ENCODE assay signal across 23 mouse cellular contexts in the genomic region with DNA sequence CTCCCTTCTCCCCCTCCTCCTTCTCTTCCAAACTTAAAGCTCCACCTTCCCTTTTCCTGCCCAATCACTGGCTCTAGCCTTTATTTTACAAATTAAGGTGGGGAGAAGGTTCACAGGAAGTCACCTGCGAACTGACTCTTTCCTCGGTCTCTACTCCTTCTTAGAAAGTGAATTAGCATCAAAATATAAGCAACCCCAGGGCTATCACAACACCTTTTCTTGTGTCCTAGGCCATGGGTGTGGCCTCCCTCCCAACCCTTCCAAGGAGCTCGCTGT.
A peak's percentile ranks its signal among the peaks of the same experiment; 100 is the strongest.
DNase-seq lines count a peak whose midpoint lies in the region; ATAC-seq and TF ChIP-seq lines count a peak whose summit lies in the region.
"Had no signal": no experiment of that assay in that cellular context is flagged by ENCODE, and none has a peak within 500 bp of the region (broad histone marks: within the 10 kb centered on the region; RNA-seq: fewer than 3 reads in every experiment).

No protein-coding gene starts in this region.

- no peak for ATAC-seq in liver, embryonic 13.5 days (ENCODE audit: low read depth)
- no peak for ATAC-seq in liver, postnatal 0 days
- no peak for ATAC-seq in midbrain, embryonic 15.5 days (replicated peaks)
- ATAC-seq: CD4-positive, CD25-positive, alpha-beta regulatory T cell, adult 4 months; intestine, embryonic 15.5 days had no signal

- peaks cover 6% of the 10 kb centered on the region; the same call in 1 of the 2 replicates for H3K27me3 ChIP-seq in liver, embryonic 13.5 days
- H3K27me3 ChIP-seq in liver, postnatal 0 days (ENCODE audit: insufficient read depth, low read length), result no peaks in the 10 kb centered on the region
- H3K27me3 ChIP-seq in E14TG2a.4 (ENCODE audit: insufficient read depth, low read length), result peaks cover 71% of the 10 kb centered on the region
- H3K27me3 ChIP-seq in midbrain, embryonic 15.5 days (replicated peaks), result no peaks in the 10 kb centered on the region
- H3K27me3 ChIP-seq: intestine, embryonic 15.5 days; liver, embryonic 15.5 days; lung, embryonic 15.5 days; neural tube, embryonic 15.5 days had no signal

- no peaks in the 10 kb centered on the region for H3K9me3 ChIP-seq in liver, embryonic 13.5 days (replicated peaks)
- H3K9me3 ChIP-seq in liver, postnatal 0 days (ENCODE audit: low read length), result no peaks in the 10 kb centered on the region
- peaks cover 13% of the 10 kb centered on the region for H3K9me3 ChIP-seq in E14TG2a.4 (ENCODE audit: low read length)
- no peaks in the 10 kb centered on the region for H3K9me3 ChIP-seq in ES-E14 (ENCODE audit: control insufficient read depth, insufficient read depth, low read depth, low read length)
- H3K9me3 ChIP-seq in midbrain, embryonic 15.5 days, result no peaks in the 10 kb centered on the region
- H3K9me3 ChIP-seq: intestine, embryonic 15.5 days; liver, embryonic 15.5 days; lung, embryonic 15.5 days; neural tube, embryonic 15.5 days had no signal

- in situ Hi-C loops in ES-E14 (cut with MboI; ENCODE audit: low sequenced_read_pairs in 2 of 2, unreplicated experiment in 2 of 2), result no loop called here

- H3K4me2 ChIP-seq in liver, embryonic 13.5 days, result 0 out of 2 replicates have a peak overlapping the region, but pooled peaks have one; percentile 5
- H3K4me2 ChIP-seq in liver, postnatal 0 days (ENCODE audit: low read depth, low read length), result no peak overlapping the region
- no peak overlapping the region for H3K4me2 ChIP-seq in midbrain, embryonic 15.5 days
- H3K4me2 ChIP-seq: intestine, embryonic 15.5 days; liver, embryonic 15.5 days; lung, embryonic 15.5 days; neural tube, embryonic 15.5 days had no signal

- no peak overlapping the region for H3K27ac ChIP-seq in liver, embryonic 13.5 days
- H3K27ac ChIP-seq in liver, postnatal 0 days (ENCODE audit: low read depth), result no peak overlapping the region
- H3K27ac ChIP-seq in ES-E14 (ENCODE audit: insufficient read depth, low read depth, low read length, poor library complexity, severe bottlenecking), result no peak overlapping the region
- 0 out of 2 replicates have a peak overlapping the region, but pooled peaks have one; percentile 19 for H3K27ac ChIP-seq in midbrain, embryonic 15.5 days
- H3K27ac ChIP-seq: hindbrain, postnatal 0 days; intestine, embryonic 15.5 days; liver, embryonic 15.5 days; lung, embryonic 15.5 days; neural tube, embryonic 15.5 days had no signal

- intact Hi-C loops in left cerebral cortex, postnatal 25 days (cut with DNase I), result no loop called here

- no peak overlapping the region for H3K4me3 ChIP-seq in liver, embryonic 13.5 days (replicated peaks)
- H3K4me3 ChIP-seq in liver, postnatal 0 days (ENCODE audit: low read depth, low read length), result no peak overlapping the region
- H3K4me3 ChIP-seq in E14TG2a.4 (replicated peaks; ENCODE audit: low read length), result 0 out of 2 replicates have a peak overlapping the region, but pooled peaks have one; percentile 35
- H3K4me3 ChIP-seq in ES-E14 (ENCODE audit: insufficient read depth in 1 of 2, low read depth in 1 of 2, low read length in 2 of 2, poor library complexity in 1 of 2, severe bottlenecking in 1 of 2), result no peak overlapping the region
- no peak overlapping the region for H3K4me3 ChIP-seq in midbrain, embryonic 15.5 days
- H3K4me3 ChIP-seq: intestine, embryonic 15.5 days; liver, embryonic 15.5 days; lung, embryonic 15.5 days; neural tube, embryonic 15.5 days had no signal

- no peak overlapping the region for H3K9ac ChIP-seq in liver, embryonic 13.5 days
- no peak overlapping the region for H3K9ac ChIP-seq in liver, postnatal 0 days (replicated peaks)
- H3K9ac ChIP-seq in ES-E14 (ENCODE audit: insufficient read depth, low read depth, low read length, poor library complexity, severe bottlenecking), result no peak overlapping the region
- no peak overlapping the region for H3K9ac ChIP-seq in midbrain, embryonic 15.5 days
- H3K9ac ChIP-seq: intestine, embryonic 15.5 days; liver, embryonic 15.5 days; lung, embryonic 15.5 days; neural tube, embryonic 15.5 days had no signal

- no peaks in the 10 kb centered on the region for H3K36me3 ChIP-seq in liver, embryonic 13.5 days
- no peaks in the 10 kb centered on the region for H3K36me3 ChIP-seq in liver, postnatal 0 days (replicated peaks; ENCODE audit: insufficient read depth, low read length)
- no peaks in the 10 kb centered on the region for H3K36me3 ChIP-seq in E14TG2a.4 (ENCODE audit: insufficient read depth, low read length)
- no peaks in the 10 kb centered on the region for H3K36me3 ChIP-seq in ES-E14 (ENCODE audit: control insufficient read depth, insufficient read depth, low read length, poor library complexity, severe bottlenecking)
- H3K36me3 ChIP-seq in midbrain, embryonic 15.5 days (replicated peaks), result 0 out of 2 replicates have a peak, but pooled peaks cover 3% of the 10 kb centered on the region
- H3K36me3 ChIP-seq: intestine, embryonic 15.5 days; liver, embryonic 15.5 days; lung, embryonic 15.5 days; neural tube, embryonic 15.5 days had no signal

- H3K4me1 ChIP-seq in liver, embryonic 13.5 days (replicated peaks), result peaks cover 27% of the 10 kb centered on the region
- H3K4me1 ChIP-seq in liver, postnatal 0 days (ENCODE audit: insufficient read depth), result no peaks in the 10 kb centered on the region
- H3K4me1 ChIP-seq in E14TG2a.4 (replicated peaks; ENCODE audit: low read depth, low read length) (peaks cover 47% of the 10 kb centered on the region), ES-E14 (ENCODE audit: control insufficient read depth in 2 of 2, insufficient read depth in 2 of 2, low read length in 2 of 2, poor library complexity in 1 of 2) (peaks cover 0 to 19% of the 10 kb centered on the region in 2 experiments; a peak in 2 of 4 replicates)
- peaks cover 30% of the 10 kb centered on the region for H3K4me1 ChIP-seq in midbrain, embryonic 15.5 days
- H3K4me1 ChIP-seq: intestine, embryonic 15.5 days; lung, embryonic 15.5 days had no signal

- no peak for DNase-seq in liver, embryonic 13.5 days
- no peak for DNase-seq in liver, postnatal 0 days
- DNase-seq in ES-E14 (ENCODE audit: low read depth, low spot score), result peak; percentile 70
- no peak for DNase-seq in lung, postnatal 14 days
- no peak for DNase-seq in left cerebral cortex, postnatal 25 days (ENCODE audit: low spot score in 2 of 2)
- DNase-seq: adrenal gland, adult 8-10 months; cerebellum, adult 8-10 months; cerebellum, postnatal 36 days; gastrocnemius, postnatal 14 days; heart, postnatal 14 days; kidney, adult 2 months; kidney, postnatal 4 days; liver; lung, postnatal 36 days; right cerebral cortex, postnatal 14 days had no signal

- no peak for TF ChIP-seq CTCF in liver, postnatal 0 days (IDR thresholded peaks at IDR 0.05; ENCODE audit: low read depth)
- no peak for TF ChIP-seq CTCF in E14TG2a.4 (conservative IDR thresholded peaks at IDR 0.05; ENCODE audit: low read length)

- WGBS in liver, embryonic 13.5 days (ENCODE audit: insufficient replicate concordance), result 29% methylated on average over 3 of the region's 3 CpGs
- WGBS in liver, postnatal 0 days (ENCODE audit: insufficient replicate concordance), result 45% methylated on average over 3 of the region's 3 CpGs
- 40% methylated on average over 3 of the region's 3 CpGs for WGBS in midbrain, embryonic 15.5 days

- TF ChIP-seq EP300 in liver, postnatal 0 days (IDR thresholded peaks at IDR 0.05; ENCODE audit: low read depth), result no peak

TF ChIP-seq in ES-E14, 5 proteins besides CTCF, POLR2A, EP300 and RAD21:
- TF ChIP-seq ZNF384 (IDR thresholded peaks at IDR 0.05; ENCODE audit: low read depth, low read length) (no peak), HCFC1 (IDR thresholded peaks at IDR 0.05; ENCODE audit: borderline replicate concordance, insufficient read depth, low read length) (no peak), MAFK (IDR thresholded peaks at IDR 0.05; ENCODE audit: insufficient read depth, low read depth, low read length) (no peak), CHD2 (IDR thresholded peaks at IDR 0.05; ENCODE audit: low read depth, low read length) (no peak), ZC3H11A (IDR thresholded peaks at IDR 0.05; ENCODE audit: borderline replicate concordance, low read depth, low read length) (no peak)
